Mouse (Mus musculus) midbrain, embryonic 11.5 days (tissue): ENCODE measurements at regions not wholly inside any gene's neighbourhood (a gene's known extent, or its start where the extent isn't known, plus 50 kb on each side); places are given as distances from the start of the nearest gene placed in this dataset.

ENCODE experiments used
- ATAC-seq: fragments of 200-750 bp; cut with Nextera tagmentation; 2 replicates; pipeline ENCODE4 v1.8.0; 2017; ENCODE audit warnings: moderate TSS enrichment, moderate library complexity; ENCODE audit not compliant: low FRiP score
- DNase-seq: peaks from one replicate; pipeline ENCODE4 v3.0.0; 2015; ENCODE audit warnings: low spot score; ENCODE audit errors: missing footprints
- H3K27ac ChIP-seq: fragments of 300-500 bp; sonication (generic); 2 replicates; pipeline ENCODE4 v1.5.1; 2014; ENCODE audit warnings: low read depth, low read length
- H3K27me3 ChIP-seq: fragments of 300-500 bp; sonication (generic); 2 replicates; pipeline ENCODE4 v1.6.1; 2014; ENCODE audit warnings: mild to moderate bottlenecking, low read length, moderate library complexity, mixed read lengths; ENCODE audit not compliant: control insufficient read depth, insufficient read depth
- H3K36me3 ChIP-seq: fragments of 300-500 bp; sonication (generic); 2 replicates; pipeline ENCODE4 v1.6.1; 2014; ENCODE audit warnings: mild to moderate bottlenecking, low read length, moderate library complexity, mixed read lengths; ENCODE audit not compliant: control insufficient read depth, insufficient read depth
- H3K4me1 ChIP-seq: fragments of 300-500 bp; sonication (generic); 2 replicates; pipeline ENCODE4 v1.6.1; 2014; ENCODE audit warnings: low read length; ENCODE audit not compliant: control insufficient read depth, insufficient read depth
- H3K4me2 ChIP-seq: fragments of 300-500 bp; sonication (generic); 2 replicates; pipeline ENCODE4 v1.6.1; 2014; ENCODE audit warnings: mild to moderate bottlenecking, moderate library complexity
- H3K4me3 ChIP-seq: fragments of 300-500 bp; sonication (generic); 2 replicates; pipeline ENCODE4 v1.5.1; 2014; ENCODE audit warnings: low read depth, low read length
- H3K9ac ChIP-seq: fragments of 300-500 bp; sonication (generic); 2 replicates; pipeline ENCODE4 v1.6.1; 2014; ENCODE audit warnings: low read length
- H3K9me3 ChIP-seq: fragments of 300-500 bp; sonication (generic); 2 replicates; pipeline ENCODE4 v1.6.1; 2016; ENCODE audit warnings: low read length; ENCODE audit not compliant: control insufficient read depth
- WGBS: fragments of 180-500 bp; shearing (Covaris S2); extraction: QIAGEN DNeasy Blood & Tissue Kit; methylation state at CpG from one replicate; pipeline ENCODE4 v1.1.7; 2014; 5-methylcytosine and 5-hydroxymethylcytosine counted together

DNA sequence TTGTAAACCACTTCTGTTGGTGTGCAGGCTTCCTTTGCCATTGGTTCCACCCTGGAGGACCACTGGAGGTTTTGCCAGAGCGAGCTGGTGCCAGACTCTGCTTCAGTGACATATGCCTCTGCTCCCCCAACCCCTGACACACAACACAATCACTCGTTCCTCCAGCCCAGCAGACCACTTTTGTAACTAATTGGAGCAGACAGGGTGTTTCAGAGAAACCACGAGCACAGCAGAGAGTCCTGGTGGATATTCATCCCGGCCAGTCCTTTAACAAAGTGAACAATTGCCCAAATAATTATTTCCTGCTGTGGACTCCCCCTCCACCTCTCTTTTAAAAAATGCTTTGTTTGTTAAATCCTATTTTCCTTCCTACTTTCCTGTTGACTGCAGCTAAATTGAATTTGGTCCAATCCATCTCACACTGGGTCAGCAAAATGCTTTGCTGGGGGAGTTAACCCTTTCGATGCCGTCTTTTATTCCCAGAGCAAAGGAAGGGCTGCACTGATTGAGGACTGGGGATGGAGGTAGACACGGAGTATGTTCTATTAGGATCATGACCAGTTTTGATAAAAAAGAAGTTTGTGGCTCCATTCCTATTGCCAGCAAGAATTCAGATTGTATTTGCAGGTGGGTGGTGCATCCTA lies 211.4 kb upstream of the Bmper start:
- no peak overlapping the region for H3K27ac ChIP-seq
- no peaks in the 10 kb centered on the region for H3K36me3 ChIP-seq
- peaks cover 10% of the 10 kb centered on the region for H3K27me3 ChIP-seq
- H3K4me1 ChIP-seq: peaks cover 31% of the 10 kb centered on the region
- peak overlapping the region; percentile 6; the same call in 1 of the 2 replicates for H3K4me2 ChIP-seq
- peak; percentile 75 for ATAC-seq
- H3K9ac ChIP-seq: no peak overlapping the region
- peak; percentile 92 for DNase-seq
- WGBS: 5% methylated on average over 7 of the region's 7 CpGs
- no peaks in the 10 kb centered on the region for H3K9me3 ChIP-seq
- H3K4me3 ChIP-seq: no peak overlapping the region

DNA sequence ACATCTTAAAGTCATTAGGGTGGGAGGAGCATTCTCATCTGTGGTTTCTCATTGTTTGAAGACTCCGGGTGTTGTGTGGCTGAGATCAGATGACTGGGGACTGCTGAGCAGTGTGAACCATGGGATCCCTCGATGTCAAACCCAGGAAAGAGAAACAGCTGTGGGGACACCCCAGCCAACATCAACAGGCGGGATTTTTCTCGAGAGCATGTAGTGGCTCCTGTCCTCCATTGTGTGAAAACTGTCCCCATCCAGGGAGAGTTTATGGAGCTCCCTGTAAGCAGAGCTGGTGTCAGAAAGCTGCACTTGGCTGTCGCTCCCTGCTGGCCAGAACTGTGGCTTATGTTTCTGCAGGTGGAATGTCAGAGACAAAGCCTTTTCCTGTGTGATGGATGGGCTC lies 210.7 kb upstream of the Bmper start:
- peak overlapping the region; percentile 19; the same call in 1 of the 2 replicates for H3K4me2 ChIP-seq
- WGBS: 12% methylated on average over 5 of the region's 5 CpGs
- DNase-seq: peak; percentile 92
- no peak; the same call in 1 of the 2 replicates for ATAC-seq
- H3K27me3 ChIP-seq: peaks cover 10% of the 10 kb centered on the region
- H3K4me3 ChIP-seq: no peak overlapping the region
- peaks cover 31% of the 10 kb centered on the region for H3K4me1 ChIP-seq
- H3K36me3 ChIP-seq: no peaks in the 10 kb centered on the region
- H3K9ac ChIP-seq: no peak overlapping the region
- H3K27ac ChIP-seq: no peak overlapping the region
- H3K9me3 ChIP-seq: peaks cover 3% of the 10 kb centered on the region; the same call in 1 of the 2 replicates

- no peak overlapping the region for H3K4me3 ChIP-seq
- no peak overlapping the region for H3K4me2 ChIP-seq
- peaks cover 2% of the 10 kb centered on the region; the same call in 1 of the 2 replicates for H3K27me3 ChIP-seq
- H3K36me3 ChIP-seq: no peaks in the 10 kb centered on the region
- H3K4me1 ChIP-seq: peaks cover 10% of the 10 kb centered on the region
- ATAC-seq (no peak), DNase-seq (peak; percentile 82)
- peaks cover 3% of the 10 kb centered on the region; the same call in 1 of the 2 replicates for H3K9me3 ChIP-seq
- H3K9ac ChIP-seq: no peak overlapping the region
- H3K27ac ChIP-seq: no peak overlapping the region
- 96% methylated on average over 1 of the region's 1 CpGs for whole genome bisulfite sequencing
Measured at GRCm38 (mm10) chr9:23016733-23017132, 206.1 kb upstream of the Bmper start.

- H3K9ac ChIP-seq: no peak overlapping the region
- no peaks in the 10 kb centered on the region for H3K9me3 ChIP-seq
Measured at GRCm38 (mm10) chr9:23024061-23024460, 198.8 kb upstream of the Bmper start.

GRCm38 (mm10) chr9:23025247-23025646 lies 197.6 kb upstream of the Bmper start:
- Histone ChIP-seq H3K4me1 (peaks cover 5% of the 10 kb centered on the region; the same call in 1 of the 2 replicates), H3K9ac (no peak overlapping the region), H3K27me3 (no peaks in the 10 kb centered on the region), H3K9me3 (no peaks in the 10 kb centered on the region), H3K4me3 (no peak overlapping the region), H3K36me3 (no peaks in the 10 kb centered on the region), H3K4me2 (no peak overlapping the region), H3K27ac (no peak overlapping the region)
- DNase-seq (no peak), ATAC-seq (no peak)
- 92% methylated on average over 8 of the region's 8 CpGs for WGBS

More at GRCm38 (mm10) chr9:23024061-23024460, 198.8 kb upstream of the Bmper start:
- no peaks in the 10 kb centered on the region for H3K36me3 ChIP-seq
- DNase-seq (no peak), ATAC-seq (no peak)
- no peak overlapping the region for H3K4me3 ChIP-seq
- no peak overlapping the region for H3K27ac ChIP-seq
- WGBS: 95% methylated on average over 5 of the region's 5 CpGs
- H3K4me2 ChIP-seq: no peak overlapping the region
- peaks cover 5% of the 10 kb centered on the region; the same call in 1 of the 2 replicates for H3K4me1 ChIP-seq
- H3K27me3 ChIP-seq: no peaks in the 10 kb centered on the region

DNA sequence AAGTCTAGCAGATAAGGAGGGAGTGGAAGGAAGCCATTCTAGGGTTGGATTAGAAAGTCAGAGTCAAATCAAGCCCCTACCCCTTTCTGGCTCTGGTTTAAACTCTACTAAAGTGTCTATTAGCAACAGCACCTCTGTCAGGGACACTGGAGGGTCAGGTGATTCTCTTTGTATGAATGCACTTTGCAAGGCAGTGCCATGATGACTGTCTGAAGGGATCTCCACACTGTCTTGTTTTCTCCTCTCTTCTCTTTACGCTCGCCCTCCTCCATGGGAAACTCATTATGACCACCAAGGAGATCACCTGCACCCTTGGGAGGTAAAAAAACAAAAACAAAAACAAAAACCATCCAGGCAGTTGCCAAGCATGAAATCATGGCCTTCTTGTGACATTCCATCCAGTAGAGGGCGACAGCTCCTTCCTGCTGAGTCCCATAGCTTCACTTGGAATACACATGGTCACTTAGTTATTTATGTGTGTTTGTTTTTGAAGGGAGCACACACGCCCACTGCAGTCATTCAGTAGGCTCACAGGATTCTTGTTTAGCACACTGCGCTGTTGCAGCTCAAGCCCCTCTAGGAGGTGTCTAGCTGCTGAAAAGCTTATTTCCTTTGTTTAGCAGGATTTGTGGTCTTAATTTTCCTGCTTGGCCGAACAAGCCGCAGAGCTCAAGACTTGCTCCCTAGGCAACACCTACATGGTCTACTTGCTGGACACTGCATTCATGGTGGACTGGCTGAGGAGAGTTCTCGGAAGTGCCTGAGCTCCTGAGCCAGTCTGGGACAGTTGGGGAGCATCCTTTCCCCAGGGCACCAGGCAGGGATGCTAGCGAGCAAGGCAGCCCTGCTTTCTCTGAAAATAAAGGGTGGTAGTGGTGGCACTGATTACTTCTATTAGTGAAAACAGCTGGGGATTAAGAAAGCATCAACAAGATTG lies 195.2 kb upstream of the Bmper start:
- DNase-seq: peak; percentile 92
- Histone ChIP-seq H3K4me1 (peaks cover 5% of the 10 kb centered on the region; the same call in 1 of the 2 replicates), H3K9me3 (no peaks in the 10 kb centered on the region), H3K27me3 (no peaks in the 10 kb centered on the region), H3K4me3 (no peak overlapping the region), H3K36me3 (no peaks in the 10 kb centered on the region), H3K9ac (no peak overlapping the region), H3K4me2 (no peak overlapping the region), H3K27ac (no peak overlapping the region)
- WGBS: 30% methylated on average over 9 of the region's 9 CpGs
- ATAC-seq: peak; percentile 75; the same call in 1 of the 2 replicates

DNA sequence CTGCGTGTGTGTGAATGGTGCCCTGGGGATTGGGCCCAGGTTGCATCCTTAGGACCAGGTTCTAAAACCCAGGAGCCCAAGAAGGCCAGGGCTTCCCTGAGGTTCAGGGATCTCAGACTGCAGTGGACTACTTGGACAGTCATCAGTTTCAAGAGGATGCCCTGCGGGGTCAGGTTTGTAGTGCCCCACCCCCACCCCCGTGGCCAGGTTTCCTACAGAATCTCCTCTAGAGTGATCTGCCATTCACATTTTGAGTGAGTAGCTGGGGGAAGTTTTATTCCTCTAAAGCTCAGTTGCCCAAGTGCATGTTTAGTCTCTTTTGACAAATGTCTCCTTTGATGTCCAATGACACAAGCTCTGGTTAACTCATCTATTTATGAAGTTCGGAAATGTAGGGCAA lies 193.5 kb upstream of the Bmper start:
- Histone ChIP-seq H3K4me1 (peaks cover 5% of the 10 kb centered on the region; the same call in 1 of the 2 replicates), H3K36me3 (no peaks in the 10 kb centered on the region), H3K4me3 (no peak overlapping the region), H3K9me3 (no peaks in the 10 kb centered on the region), H3K9ac (no peak overlapping the region), H3K27ac (no peak overlapping the region), H3K27me3 (no peaks in the 10 kb centered on the region), H3K4me2 (no peak overlapping the region)
- 88% methylated on average over 4 of the region's 4 CpGs for WGBS
- DNase-seq: peak; percentile 56
- no peak for ATAC-seq

DNA sequence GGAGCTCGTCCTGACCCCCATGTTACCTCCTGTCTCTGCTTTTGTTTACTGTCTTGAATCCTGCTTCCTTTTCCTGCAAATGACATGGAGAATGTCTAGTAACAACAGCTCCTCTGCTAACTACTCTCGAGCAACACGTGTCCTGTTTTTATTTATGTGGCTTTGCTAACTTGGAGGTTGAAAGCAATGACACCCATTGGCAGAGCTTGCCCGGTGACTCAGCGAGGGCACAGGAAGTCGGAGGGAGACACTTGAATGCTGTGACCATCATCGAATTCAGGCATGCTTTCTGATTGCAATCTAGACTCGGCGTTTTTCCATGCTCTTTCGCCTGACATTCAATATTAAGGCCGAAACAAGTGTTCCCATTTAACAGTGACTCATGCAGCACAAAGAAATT lies 192.7 kb upstream of the Bmper start:
- ATAC-seq: no peak
- Histone ChIP-seq H3K4me1 (peaks cover 5% of the 10 kb centered on the region; the same call in 1 of the 2 replicates), H3K9me3 (no peaks in the 10 kb centered on the region)

DNA sequence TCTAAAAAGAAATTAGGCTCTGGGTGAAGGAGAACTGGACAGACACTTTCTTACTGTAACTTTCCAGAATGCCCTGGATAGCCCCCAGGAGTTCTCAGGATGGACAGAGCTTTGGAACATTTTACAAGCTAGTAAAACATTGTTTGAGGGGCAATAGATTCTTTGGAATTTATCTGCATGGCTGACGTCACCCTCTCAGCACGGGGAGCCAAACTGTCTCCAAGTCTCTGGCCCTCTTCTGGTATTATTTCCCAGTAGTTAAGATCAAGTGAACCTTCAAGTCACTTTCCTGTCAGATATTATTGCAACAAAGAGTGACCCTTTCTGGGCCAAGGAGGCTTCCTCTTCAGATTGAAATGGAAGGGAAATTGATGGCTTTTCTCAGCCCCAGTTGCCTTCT lies 192.3 kb upstream of the Bmper start:
- Histone ChIP-seq H3K4me3 (no peak overlapping the region), H3K9me3 (no peaks in the 10 kb centered on the region), H3K4me2 (no peak overlapping the region), H3K27ac (no peak overlapping the region), H3K9ac (no peak overlapping the region), H3K36me3 (no peaks in the 10 kb centered on the region), H3K27me3 (no peaks in the 10 kb centered on the region; the same call in 1 of the 2 replicates), H3K4me1 (peaks cover 5% of the 10 kb centered on the region; the same call in 1 of the 2 replicates)
- WGBS: 71% methylated on average over 2 of the region's 2 CpGs
- DNase-seq (no peak), ATAC-seq (no peak)

More for the DNA sequence above, 192.7 kb upstream of the Bmper start:
- no peaks in the 10 kb centered on the region for H3K36me3 ChIP-seq
- no peak overlapping the region for H3K4me3 ChIP-seq
- H3K9ac ChIP-seq: no peak overlapping the region
- no peak overlapping the region for H3K4me2 ChIP-seq
- peak; percentile 23 for DNase-seq
- WGBS: 87% methylated on average over 11 of the region's 11 CpGs
- H3K27me3 ChIP-seq: no peaks in the 10 kb centered on the region; the same call in 1 of the 2 replicates
- no peak overlapping the region for H3K27ac ChIP-seq
